Mouse (Mus musculus) kidney, embryonic 16.5 days (tissue): ENCODE data around the gene Hmgb2. TPM values are rescaled to one million over a fixed set of nuclear protein-coding genes. Genes with fewer than 3 reads are reported as not detected.

Source experiments
- ATAC-seq: fragments of 200-750 bp; cut with Nextera tagmentation; 2 replicates; pipeline ENCODE4 v1.8.0; 2017; ENCODE audit warnings: moderate TSS enrichment; ENCODE audit not compliant: low FRiP score, low TSS enrichment
- H3K27ac ChIP-seq: fragments of 300-500 bp; sonication (generic); 2 replicates; pipeline ENCODE4 v1.5.1; 2014; ENCODE audit warnings: low read length
- H3K27me3 ChIP-seq: fragments of 300-500 bp; sonication (generic); 2 replicates; pipeline ENCODE4 v1.6.1; 2014; ENCODE audit warnings: low read length, control low read depth, mixed read lengths; ENCODE audit not compliant: insufficient read depth
- H3K36me3 ChIP-seq: fragments of 300-500 bp; sonication (generic); 2 replicates; pipeline ENCODE4 v1.6.1; 2014; ENCODE audit warnings: low read length, control low read depth, mixed read lengths; ENCODE audit not compliant: insufficient read depth
- H3K4me1 ChIP-seq: fragments of 300-500 bp; sonication (generic); 2 replicates; pipeline ENCODE4 v1.6.1; 2014; ENCODE audit warnings: low read length, control low read depth, mixed read lengths; ENCODE audit not compliant: insufficient read depth
- H3K4me2 ChIP-seq: fragments of 300-500 bp; sonication (generic); replicated peaks from 2 replicates; pipeline ENCODE4 v1.6.1; 2014; ENCODE audit warnings: low read depth, low read length
- H3K4me3 ChIP-seq: fragments of 300-500 bp; sonication (generic); 2 replicates; pipeline ENCODE4 v1.5.1; 2014; ENCODE audit warnings: mild to moderate bottlenecking, low read length
- H3K9ac ChIP-seq: fragments of 300-500 bp; sonication (generic); replicated peaks from 2 replicates; pipeline ENCODE4 v1.6.1; 2014; ENCODE audit warnings: low read length
- H3K9me3 ChIP-seq: fragments of 300-500 bp; sonication (generic); 2 replicates; pipeline ENCODE4 v1.6.1; 2016; ENCODE audit warnings: low read length, control low read depth
- WGBS: fragments of 180-500 bp; shearing (Covaris S2); extraction: QIAGEN DNeasy Blood & Tissue Kit; methylation state at CpG from one replicate; pipeline ENCODE4 v1.1.7; 2014; 5-methylcytosine and 5-hydroxymethylcytosine counted together
- polyA plus RNA-seq: library from polyadenylated mRNA; unstranded; fragments of >200 nt; fragmentation: Nextera tagmentation; extraction: Ambion mirVana; gene quantifications from 2 replicates; pipeline ENCODE4 v1.2.1, GENCODE M21; 2015

Gene Hmgb2
- polyA plus RNA-seq: 309 and 369 TPM in 2 replicates

- Histone ChIP-seq H3K4me2 (peak within 1 kb of the TSS; percentile 95), H3K9me3 (no peaks in the 10 kb centered on the region), H3K36me3 (peaks cover 16% of the 10 kb centered on the region), H3K27me3 (no peaks in the 10 kb centered on the region), H3K4me1 (peaks cover 15% of the 10 kb centered on the region; the same call in 1 of the 2 replicates), H3K27ac (peak within 1 kb of the TSS; percentile 100), H3K4me3 (peak within 1 kb of the TSS; percentile 97), H3K9ac (peak within 1 kb of the TSS; percentile 100)
- under 1% methylated on average over 63 of the region's 63 CpGs for WGBS
- ATAC-seq: peak; percentile 100
Measured at GRCm38 (mm10) chr8:57511316-57512118, at the start of gene Hmgb2. Hmgb2 (plus strand) TSS chr8:57511907.

GRCm38 (mm10) chr8:57462839-57463238 lies 48.9 kb upstream of the Hmgb2 start:
- Histone ChIP-seq H3K4me2 (no peak overlapping the region), H3K9me3 (no peaks in the 10 kb centered on the region), H3K4me1 (no peaks in the 10 kb centered on the region), H3K27me3 (no peaks in the 10 kb centered on the region), H3K36me3 (no peaks in the 10 kb centered on the region), H3K9ac (no peak overlapping the region), H3K27ac (no peak overlapping the region), H3K4me3 (no peak overlapping the region)
- ATAC-seq: no peak
- 50% methylated on average over 1 of the region's 1 CpGs for WGBS

- H3K9ac ChIP-seq: no peak overlapping the region
- no peaks in the 10 kb centered on the region for H3K36me3 ChIP-seq
- no peak overlapping the region for H3K27ac ChIP-seq
- no peaks in the 10 kb centered on the region for H3K9me3 ChIP-seq
- H3K4me1 ChIP-seq: no peaks in the 10 kb centered on the region
- WGBS: 91% methylated on average over 3 of the region's 3 CpGs
- ATAC-seq: no peak
- H3K4me2 ChIP-seq: no peak overlapping the region
- no peak overlapping the region for H3K4me3 ChIP-seq
- no peaks in the 10 kb centered on the region for H3K27me3 ChIP-seq
Measured at GRCm38 (mm10) chr8:57463757-57464156, 48.0 kb upstream of the Hmgb2 start.

GRCm38 (mm10) chr8:57468624-57469023 lies 43.1 kb upstream of the Hmgb2 start:
- no peaks in the 10 kb centered on the region for H3K9me3 ChIP-seq
- no peak overlapping the region for H3K4me2 ChIP-seq
- H3K36me3 ChIP-seq: no peaks in the 10 kb centered on the region
- no peak overlapping the region for H3K4me3 ChIP-seq
- no peaks in the 10 kb centered on the region for H3K27me3 ChIP-seq
- ATAC-seq: peak; percentile 51; the same call in 1 of the 2 replicates
- 28% methylated on average over 5 of the region's 5 CpGs for WGBS
- no peaks in the 10 kb centered on the region for H3K4me1 ChIP-seq
- H3K9ac ChIP-seq: no peak overlapping the region
- no peak overlapping the region for H3K27ac ChIP-seq

DNA sequence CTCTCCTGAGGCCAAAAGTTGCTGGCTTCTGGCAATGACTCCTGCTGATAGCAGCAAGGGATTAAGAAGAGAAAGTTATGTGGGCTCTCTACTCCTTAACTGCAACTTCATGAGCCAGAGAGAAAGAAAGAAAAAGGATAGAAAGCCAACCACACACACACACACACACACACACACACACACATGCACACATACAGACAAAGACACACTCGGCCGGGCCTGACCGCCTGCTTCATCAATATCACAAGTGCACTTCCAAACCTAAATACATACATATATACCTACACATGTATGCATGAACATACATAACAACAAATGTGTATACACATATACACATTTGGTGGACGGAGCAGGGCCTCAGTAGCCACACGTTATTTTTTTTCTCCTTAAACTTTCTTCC lies 40.8 kb upstream of the Hmgb2 start:
- Histone ChIP-seq H3K4me1 (no peaks in the 10 kb centered on the region), H3K9me3 (no peaks in the 10 kb centered on the region), H3K4me2 (no peak overlapping the region), H3K27ac (no peak overlapping the region), H3K27me3 (no peaks in the 10 kb centered on the region), H3K9ac (no peak overlapping the region), H3K4me3 (no peak overlapping the region), H3K36me3 (no peaks in the 10 kb centered on the region)
- 96% methylated on average over 5 of the region's 5 CpGs for WGBS
- ATAC-seq: no peak

GRCm38 (mm10) chr8:57473751-57474150 lies 38.0 kb upstream of the Hmgb2 start:
- Histone ChIP-seq H3K27me3 (no peaks in the 10 kb centered on the region), H3K9ac (no peak overlapping the region), H3K27ac (no peak overlapping the region), H3K4me1 (no peaks in the 10 kb centered on the region), H3K9me3 (no peaks in the 10 kb centered on the region), H3K4me3 (no peak overlapping the region), H3K4me2 (no peak overlapping the region), H3K36me3 (no peaks in the 10 kb centered on the region)
- WGBS: 69% methylated on average over 6 of the region's 6 CpGs
- no peak for ATAC-seq

- 47% methylated on average over 3 of the region's 3 CpGs for WGBS
- Histone ChIP-seq H3K27ac (no peak overlapping the region), H3K36me3 (peaks cover 15% of the 10 kb centered on the region), H3K9ac (no peak overlapping the region), H3K4me1 (no peaks in the 10 kb centered on the region), H3K4me3 (no peak overlapping the region), H3K4me2 (no peak overlapping the region), H3K27me3 (no peaks in the 10 kb centered on the region), H3K9me3 (no peaks in the 10 kb centered on the region)
- no peak for ATAC-seq
Measured at GRCm38 (mm10) chr8:57478406-57478805, 33.3 kb upstream of the Hmgb2 start.

- Histone ChIP-seq H3K9me3 (no peaks in the 10 kb centered on the region), H3K36me3 (peaks cover 18% of the 10 kb centered on the region), H3K9ac (no peak overlapping the region), H3K27me3 (no peaks in the 10 kb centered on the region), H3K4me1 (no peaks in the 10 kb centered on the region), H3K27ac (no peak overlapping the region), H3K4me3 (no peak overlapping the region), H3K4me2 (no peak overlapping the region)
- WGBS: 96% methylated on average over 8 of the region's 8 CpGs
- no peak for ATAC-seq
Measured at GRCm38 (mm10) chr8:57479700-57480099, 32.0 kb upstream of the Hmgb2 start.

DNA sequence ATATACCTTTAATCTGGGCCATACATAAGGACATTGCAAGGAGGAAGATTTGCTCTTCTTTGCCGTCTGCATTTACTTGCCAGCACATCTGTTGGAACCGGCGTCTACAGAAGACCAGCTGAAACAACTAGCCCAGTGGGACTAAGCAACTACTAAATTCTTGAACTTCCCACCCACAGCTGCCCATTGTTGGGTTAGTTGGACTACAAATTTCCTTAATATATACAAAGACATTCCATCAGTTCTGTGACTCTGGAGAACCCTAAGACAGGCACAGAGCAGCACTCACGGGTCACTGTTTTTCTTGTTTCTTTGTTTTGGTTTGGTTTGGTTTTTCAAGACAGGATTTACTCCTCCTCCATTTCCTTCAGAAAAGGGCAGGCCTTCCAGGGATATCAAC lies 31.1 kb upstream of the Hmgb2 start:
- no peak overlapping the region for H3K4me3 ChIP-seq
- ATAC-seq: no peak
- H3K9ac ChIP-seq: no peak overlapping the region
- no peak overlapping the region for H3K4me2 ChIP-seq
- no peak overlapping the region for H3K27ac ChIP-seq
- no peaks in the 10 kb centered on the region for H3K9me3 ChIP-seq
- H3K36me3 ChIP-seq: peaks cover 18% of the 10 kb centered on the region
- H3K27me3 ChIP-seq: no peaks in the 10 kb centered on the region
- WGBS: 63% methylated on average over 4 of the region's 4 CpGs
- peaks cover 4% of the 10 kb centered on the region for H3K4me1 ChIP-seq
